Mouse (Mus musculus): ENCODE measurements around the gene Lrrc4.

DNA sequence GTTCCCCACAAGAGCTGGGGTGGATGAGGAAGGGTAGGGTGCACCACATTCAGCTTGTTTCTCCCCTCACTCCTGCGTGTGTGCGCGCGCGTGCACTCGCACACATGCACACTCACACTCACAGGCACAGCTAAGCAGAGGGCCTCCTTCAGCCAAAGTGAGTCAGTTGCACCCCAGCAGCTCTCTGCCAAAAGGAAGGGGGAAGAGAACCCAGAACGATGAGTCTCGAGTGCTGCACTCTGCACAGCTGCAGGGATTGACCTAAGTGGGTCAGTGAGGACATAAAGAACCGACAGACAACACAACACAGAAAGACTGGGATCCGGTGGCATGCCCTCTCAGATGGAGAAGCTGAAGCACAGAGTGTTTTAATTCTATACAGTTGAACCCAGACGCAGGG, 42.5 kb upstream of the Lrrc4 start:
- TF ChIP-seq EP300 (optimal IDR thresholded peaks at IDR 0.05) (no peak), CTCF (IDR thresholded peaks at IDR 0.05; ENCODE audit: low read depth) (no peak)
